Mouse (Mus musculus) neutrophil, adult 5-6 weeks (primary cell): ENCODE measurements around the gene Eva1b. TPM values are rescaled to one million over a fixed set of nuclear protein-coding genes. Genes with fewer than 3 reads are reported as not detected.

Experiments used
- ATAC-seq: fragments of 151-379, 151-347 bp; 2 replicates; pipeline ENCODE4 v1.8.0; 2017; ENCODE audit warnings: mild to moderate bottlenecking, moderate TSS enrichment; ENCODE audit not compliant: insufficient number of reproducible peaks, poor library complexity, low FRiP score, severe bottlenecking; ENCODE audit errors: extremely low read depth
- total RNA-seq: library from RNA; stranded (forward); fragments of 200-1000 nt; gene quantifications from 2 replicates; pipeline ENCODE4 v1.2.3, GENCODE M21; 2017

Eva1b gene
- total RNA-seq, 1 experiment from 2014 or later: 3.1 TPM

DNA sequence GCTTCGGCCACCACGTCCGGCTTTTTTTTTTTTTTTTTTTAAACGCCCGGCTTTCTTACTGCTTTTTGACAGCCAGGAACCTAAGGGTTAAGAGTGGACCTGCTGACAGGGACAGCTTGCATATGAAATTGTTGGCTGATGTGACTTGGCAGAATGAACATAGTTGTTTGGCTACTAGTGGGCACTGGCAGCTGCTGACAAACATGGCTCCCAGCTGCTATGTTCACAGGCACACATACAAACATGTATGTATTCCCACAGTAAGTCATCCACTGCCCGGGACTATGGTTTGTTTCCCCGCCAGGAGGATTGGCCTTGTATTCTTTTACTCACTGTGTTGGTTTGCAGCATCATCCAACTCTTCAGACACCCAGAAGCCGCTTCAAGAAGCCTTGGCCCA lies 30.4 kb upstream of the Eva1b start:
- ATAC-seq: no peak

DNA sequence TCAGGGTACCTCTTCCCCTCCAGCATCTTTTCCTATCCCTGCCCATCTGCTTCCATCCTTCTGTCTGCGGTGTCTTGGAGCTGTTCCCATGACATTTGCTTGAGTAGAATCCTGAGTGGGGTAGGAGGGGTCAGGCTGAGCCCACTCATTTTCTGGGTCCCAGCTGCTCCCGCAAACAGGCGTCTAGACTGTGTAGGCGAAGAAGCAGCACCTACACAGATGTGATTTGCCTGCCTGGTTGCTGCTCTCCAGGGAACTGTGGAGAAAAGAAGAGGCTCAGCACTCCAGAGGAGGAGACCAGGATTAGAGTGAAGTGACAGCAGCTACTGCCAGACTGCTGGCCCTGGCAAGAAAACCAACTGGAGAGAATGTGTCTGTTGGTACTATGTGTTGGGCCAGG lies 28.9 kb upstream of the Eva1b start:
- ATAC-seq: no peak

DNA sequence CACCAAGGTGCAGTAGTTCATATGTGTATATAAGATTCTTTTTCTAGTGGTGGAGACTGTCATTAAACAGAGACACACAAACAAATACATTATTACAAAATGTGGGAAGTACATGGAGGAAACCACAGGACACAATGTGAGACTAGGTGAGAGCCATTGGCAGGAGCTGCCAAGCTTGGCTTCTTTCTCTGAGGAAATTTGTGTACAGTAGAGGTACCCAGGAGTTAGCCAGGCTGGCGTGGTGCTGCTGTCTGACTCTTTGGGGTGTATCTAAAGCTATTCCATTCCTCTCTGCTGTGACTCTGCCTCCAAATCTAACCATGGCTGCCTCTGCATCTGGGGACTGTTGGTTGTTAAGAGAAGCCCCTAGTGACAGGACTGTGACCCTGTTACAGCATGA lies 28.5 kb upstream of the Eva1b start:
- no peak for ATAC-seq

DNA sequence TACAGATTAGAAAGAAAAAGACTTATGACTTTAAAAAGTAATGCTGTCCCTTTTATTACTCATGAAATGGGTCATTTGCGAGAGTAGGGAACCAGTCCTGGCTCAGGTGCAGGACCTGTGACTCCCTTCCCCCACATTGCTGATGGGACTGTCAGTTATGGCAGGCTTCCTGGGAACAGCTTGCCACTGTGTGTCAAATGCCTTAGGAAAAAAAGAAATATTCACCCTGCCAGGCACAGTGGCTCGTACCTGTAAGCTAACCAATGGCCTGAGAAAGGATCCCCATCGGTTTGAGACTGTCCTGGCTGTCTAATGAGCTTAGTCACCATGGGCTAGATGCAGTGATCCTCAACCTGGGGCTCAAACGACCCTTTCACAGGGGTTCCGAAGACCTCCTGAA lies 27.5 kb upstream of the Eva1b start:
- ATAC-seq: no peak

DNA sequence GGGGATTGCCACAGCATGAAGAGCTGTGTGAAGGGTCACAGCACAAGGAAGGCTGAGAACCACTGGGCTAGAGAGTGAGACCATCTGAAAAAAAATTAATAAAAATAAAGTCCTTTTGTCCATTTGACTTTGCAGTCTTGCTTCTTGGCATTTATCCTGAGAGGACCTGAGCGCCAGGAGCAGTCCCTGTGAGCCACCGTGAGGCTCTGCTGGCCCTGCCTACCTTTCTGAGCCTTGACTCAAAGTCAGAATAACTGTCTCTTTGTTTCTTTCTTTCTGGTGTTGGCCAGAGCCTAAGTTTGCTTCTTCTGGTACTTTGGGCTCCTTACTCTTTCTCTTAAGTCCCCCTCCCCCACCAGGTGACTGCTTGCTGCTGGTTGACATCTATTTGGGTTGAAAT lies 27.0 kb upstream of the Eva1b start:
- no peak for ATAC-seq

DNA sequence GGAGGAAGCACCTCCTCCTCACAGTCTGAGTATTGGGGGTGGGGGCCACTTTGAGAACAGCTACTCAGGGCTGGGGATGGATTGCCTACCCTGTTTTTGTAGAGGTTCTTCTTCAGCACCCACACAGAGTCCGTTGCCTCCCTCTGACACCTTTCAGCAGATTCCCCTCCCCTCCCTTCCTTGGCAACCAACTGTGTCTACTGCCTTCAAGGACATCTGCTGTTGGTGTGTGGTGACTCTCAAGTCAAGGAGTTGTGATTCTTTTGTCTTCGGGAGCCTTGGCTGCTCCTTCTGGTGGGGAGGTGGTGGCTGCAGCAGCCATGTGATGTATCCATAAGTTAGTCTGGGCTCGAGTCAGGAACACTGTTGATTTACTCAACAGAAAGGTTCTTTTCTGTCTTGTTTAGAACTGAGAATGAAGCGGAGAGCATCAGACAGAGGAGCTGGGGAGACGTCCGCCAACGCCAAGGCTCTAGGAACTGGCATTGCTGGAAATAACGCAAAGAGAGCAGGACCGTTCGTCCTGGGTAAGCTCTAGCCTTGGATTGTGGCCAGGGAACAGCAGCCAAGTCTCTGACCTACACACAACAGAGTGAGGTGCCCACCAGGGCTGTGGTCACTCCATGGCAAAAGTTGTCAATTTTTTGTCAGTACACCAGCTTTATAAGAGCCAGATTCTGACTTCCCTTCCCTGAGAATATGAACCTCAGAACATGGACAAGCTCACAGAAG lies 24.1 kb upstream of the Eva1b start:
- no peak for ATAC-seq

DNA sequence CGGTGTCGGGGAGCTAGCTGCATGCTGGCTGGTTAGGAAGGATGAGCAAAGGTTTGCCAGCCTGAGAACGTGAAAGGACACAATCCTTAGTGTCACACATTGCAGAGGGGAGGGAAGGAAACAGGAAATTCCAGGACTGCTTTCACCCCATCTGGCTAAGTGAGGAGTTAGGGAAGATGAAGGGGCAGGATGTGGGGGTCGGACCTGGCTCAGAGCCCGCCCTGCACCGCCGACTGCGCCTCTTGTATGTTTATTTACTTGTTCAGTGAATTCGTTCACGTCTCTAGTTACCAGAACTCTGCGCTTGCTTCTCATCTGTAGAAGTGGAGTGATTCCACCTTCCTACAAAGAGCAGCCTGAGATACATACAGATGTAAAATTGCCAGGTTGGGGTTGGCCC lies 17.0 kb upstream of the Eva1b start:
- no peak for ATAC-seq

DNA sequence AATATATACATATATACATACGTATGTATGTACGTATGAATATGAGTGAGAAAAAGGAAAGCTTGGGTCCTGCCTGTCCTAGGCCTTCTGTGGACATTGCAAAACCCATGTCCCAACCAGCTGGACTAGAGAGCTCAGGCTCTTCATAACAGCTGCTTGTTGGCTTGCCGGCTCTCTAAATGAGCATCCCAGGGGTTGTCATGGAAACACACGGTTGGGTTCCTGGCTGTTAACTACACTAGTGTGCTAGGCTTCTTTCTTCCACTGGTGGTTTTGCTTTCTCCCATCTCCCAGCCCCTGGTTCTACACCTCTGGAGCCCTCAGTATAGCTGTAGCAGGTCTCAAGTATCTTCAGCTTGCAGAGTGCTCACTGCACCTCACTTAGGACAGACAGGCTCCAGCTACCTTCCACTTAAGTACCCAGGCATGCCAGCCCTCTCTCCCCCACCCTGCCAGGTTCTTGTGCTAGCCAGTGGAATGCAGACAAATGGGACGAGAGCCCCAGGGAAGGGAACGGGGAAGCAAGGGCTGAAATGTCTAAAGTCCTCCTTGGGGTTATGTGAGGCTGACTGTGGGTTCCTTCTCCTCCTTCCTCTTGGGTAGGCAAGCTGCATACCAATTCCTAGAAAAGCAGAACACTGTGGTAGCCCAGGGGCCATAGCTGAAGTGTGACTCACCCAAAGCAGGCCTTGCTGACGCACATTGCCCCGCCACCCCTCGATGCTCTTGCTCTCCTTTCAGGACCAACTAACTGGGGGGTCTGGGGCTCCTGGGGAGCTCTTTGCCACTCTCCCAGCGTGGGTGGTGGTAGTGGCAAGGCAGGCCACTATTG lies 16.0 kb upstream of the Eva1b start:
- ATAC-seq: peak; percentile 74

DNA sequence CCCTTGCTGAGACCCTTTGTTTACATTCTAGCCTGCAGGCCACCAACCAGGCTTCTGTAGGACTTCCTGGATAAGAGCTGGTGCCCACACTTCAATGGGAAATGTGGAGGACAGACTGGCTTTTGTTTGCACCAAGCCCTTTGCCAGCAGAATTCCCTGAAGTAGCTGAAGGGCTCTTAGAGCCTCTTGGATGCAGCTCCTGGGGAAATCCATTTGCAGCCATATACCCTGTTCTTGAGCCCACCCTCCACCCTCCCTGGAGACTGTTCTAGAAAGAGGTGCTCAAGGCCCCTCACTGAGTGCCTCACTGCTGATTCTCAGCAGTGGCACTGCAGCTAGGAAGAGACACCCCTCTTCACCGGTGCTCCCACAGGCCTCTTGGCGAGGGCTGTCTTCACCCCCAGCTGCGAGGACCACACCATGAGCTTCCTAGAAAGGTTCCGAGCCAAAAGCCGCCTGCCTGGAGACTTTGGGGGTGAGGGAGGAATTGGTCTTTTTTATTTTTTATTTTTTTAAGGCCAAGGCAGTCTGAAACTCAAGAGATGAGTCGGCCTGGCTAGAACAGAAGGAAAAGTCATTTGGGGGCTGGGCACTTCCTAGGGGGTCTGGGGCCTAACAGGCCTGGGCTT lies 14.8 kb upstream of the Eva1b start:
- no peak for ATAC-seq

DNA sequence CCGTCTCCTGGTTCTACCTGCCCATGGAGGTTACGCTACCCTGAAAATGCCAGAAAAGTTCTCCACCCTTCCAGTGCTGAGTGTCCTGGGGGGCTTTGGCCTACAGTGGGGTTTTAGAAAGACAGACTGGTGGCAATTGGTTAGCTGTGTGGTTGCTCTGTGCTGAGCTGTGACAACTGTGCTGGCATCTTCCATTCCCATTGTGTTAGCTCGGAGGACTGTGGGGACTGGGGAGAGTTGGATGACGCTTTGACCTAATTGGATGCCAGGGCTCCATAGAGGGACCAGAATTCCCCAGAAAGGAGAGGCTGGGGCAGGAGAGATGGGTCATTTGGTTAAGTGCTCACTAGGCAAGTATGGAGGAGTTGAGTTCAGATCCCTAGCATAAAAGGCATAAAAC lies 13.3 kb upstream of the Eva1b start:
- ATAC-seq: no peak

DNA sequence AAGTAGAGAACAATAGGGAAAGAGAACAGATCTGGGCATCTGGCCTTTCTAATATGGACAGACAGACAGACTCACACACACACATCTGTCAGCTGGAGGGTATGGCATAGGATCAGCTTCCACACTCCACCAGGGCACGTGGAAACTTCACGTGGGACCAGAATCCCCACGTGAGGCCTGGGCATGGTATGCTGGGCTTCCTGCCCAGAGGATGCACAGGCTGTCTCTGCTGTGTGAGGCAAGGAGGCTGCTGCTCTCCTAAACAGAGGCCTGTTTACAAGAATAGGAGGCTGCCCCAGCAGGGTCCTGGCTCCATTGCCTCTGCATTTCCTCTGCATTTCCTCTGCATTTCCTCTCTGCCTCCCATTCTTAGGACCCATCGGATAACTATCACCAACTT lies 12.9 kb upstream of the Eva1b start:
- no peak for ATAC-seq

DNA sequence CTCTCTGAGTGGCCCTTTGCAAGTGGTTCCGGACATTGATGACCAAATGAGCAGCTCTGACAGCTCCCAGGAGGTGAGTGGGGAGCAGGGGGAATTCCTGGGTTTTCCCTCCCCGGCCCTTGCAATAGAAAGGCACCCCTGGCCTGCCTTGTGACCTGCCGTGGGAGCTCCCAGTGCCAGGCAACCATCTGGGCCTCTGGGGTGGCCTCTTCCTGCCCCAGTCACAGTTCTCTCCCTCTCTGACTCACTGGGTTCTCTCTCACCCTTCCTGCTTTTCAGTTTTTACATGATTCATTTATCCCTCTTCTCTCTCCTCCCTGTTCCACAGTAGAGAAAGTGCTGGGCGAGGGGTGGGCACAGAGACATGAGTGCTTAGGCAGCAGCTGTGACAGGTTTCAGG lies 9.8 kb upstream of the Eva1b start:
- no peak for ATAC-seq

DNA sequence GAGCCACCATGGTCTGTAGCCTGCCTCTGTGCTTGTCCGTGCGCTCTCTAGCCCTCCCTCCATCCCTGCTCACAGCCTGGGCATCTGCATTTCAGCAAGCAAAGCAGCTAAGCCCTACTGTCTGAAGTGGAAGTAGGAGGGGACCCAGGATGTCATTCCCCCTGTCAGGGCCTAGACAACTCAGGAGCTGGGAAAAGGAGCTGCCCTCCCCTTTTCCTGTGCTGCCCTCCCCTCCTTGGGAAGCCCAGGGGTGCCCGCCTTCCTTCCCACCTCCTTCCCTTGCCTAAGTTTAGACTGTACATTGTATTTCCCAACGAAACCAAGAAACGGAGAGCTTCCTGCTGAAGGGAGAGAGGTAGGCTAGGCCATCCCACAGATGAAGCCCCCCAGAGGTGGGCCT lies 6.5 kb upstream of the Eva1b start:
- no peak for ATAC-seq

DNA sequence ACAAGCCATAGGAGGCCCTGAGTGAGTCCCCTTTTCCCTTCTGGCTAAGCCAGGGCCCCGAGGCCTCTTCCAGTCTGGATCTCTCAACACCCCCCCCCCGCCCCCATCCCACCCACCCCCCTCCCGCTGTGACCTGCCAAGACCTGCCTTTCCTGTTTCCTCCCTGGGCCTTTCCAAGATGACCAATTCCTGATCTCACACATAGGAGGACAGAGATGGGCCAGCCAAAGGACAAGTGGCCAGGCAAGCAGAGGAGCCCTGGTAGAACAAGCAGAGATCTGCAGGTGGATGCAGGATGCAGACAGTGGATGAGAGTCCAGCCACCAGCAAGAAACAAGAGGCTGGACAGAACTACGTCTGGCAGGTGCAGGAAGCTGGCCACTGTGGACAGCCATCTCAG lies 2.1 kb upstream of the Eva1b start:
- ATAC-seq: no peak

DNA sequence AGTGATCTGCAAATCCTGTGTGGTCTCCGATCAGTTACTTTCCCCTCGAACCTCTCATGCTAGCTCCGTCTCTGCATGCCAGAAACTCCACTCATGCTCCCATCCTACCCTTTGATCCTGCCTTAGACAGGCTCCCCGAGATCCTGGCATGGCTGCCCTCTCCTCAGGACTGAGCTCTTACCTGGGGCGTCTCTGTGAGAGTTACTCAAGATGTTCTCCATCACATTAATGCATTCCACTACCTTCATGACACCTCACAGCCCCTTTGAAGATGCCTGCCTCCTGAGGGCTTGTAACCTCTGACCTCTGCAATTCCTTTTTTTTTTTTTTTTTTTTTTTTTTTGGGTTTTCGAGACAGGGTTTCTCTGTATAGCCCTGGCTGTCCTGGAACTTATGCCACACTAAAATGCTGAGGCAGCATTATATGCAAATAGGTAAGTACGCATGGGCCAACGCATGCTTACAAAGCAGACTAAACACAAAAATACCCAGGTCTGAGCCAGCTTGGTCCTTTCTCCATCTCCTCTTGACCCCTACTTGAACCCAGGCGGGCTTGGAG lies 491 bp upstream of the Eva1b start:
- no peak for ATAC-seq

DNA sequence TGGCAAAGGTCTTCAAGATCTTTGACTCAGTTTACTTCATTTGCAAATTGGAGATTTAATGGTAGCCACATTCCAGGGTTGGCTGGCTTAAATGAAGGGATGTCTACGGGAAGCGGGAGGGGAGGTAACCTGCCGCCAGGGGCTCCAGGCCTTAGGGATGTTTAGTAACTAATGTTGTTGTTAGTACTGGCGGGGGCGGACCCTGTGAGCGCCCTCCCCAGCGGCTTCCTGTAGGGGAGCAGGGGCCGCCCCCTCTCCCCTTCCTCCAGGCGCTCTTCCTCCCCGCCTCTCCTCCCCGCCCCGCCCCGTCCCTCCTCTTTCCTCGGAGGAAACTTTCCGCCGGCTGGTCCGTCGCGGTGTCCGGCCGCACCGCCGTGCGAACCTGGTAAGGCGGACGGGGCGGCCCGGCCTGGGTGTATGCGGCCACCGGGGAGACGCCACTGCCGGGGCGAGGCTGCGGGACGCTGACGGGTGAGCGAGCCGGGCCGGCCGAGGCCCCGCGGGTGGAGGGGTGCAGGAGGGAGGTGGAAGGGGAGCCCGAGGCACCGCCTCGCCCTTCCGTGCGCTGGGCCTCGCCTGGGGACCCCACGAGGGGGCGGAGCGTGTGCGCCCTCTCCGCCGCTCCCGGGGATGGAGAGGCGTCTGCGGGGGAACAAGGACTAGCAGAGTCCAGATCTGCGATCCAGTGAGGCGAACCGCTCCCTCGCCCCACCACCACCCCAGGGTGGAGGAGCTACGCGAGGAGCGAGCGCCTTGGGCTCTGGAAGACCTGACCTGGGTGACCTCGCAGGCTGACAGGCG lies 817 bp downstream of the Eva1b start:
- ATAC-seq: peak; percentile 30; the same call in 1 of the 2 replicates

DNA sequence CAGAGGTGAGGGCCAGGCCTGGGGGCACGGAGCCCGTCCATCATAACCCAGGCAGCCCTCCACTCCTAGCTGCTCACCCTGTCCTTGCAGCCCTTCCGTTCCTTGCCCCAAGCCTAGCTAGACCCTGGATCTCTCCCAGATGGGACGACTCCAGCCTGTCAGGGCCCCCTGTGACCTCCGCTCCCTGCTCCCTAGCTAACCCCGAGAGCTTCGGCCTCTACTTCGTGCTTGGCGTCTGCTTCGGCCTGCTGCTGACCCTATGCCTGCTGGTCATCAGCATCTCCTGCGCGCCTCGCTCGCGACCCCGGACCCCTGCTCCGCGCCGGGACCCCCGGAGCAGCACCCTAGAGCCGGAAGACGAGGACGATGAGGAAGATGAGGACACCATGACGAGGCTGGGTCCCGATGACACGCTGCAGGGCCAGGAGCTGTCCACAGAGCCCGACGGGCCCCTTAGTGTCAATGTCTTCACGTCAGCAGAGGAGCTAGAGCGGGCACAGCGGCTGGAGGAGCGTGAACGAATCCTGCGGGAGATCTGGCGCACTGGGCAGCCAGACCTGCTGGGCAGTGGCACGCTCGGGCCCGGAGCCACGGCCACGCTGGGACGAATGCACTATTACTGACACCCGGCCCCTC lies 1.6 kb downstream of the Eva1b start:
- no peak for ATAC-seq

DNA sequence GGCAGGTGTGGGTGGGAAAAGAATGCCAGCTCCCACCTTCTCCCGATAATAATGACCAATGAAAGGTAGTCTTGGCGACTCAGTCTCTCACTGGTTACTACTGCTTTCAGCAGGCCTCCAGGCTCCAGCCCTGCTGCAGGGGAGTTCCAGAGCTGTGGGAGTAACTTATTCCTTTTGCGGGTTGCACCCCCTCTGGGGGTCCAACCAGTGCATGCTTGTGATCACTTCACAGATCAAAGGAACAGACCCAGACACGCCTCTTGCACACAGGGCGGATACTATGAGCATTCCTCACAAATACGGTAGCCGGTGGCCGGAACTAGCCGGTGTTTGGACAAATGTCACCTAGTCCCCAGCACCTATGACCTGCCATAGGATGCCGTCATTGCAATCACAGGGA lies 2.3 kb downstream of the Eva1b start:
- ATAC-seq: no peak
